Mouse (Mus musculus) adrenal gland, adult 8-10 months (tissue): ENCODE results near the gene Hormad1. TPM values are rescaled to one million over a fixed set of nuclear protein-coding genes. Genes with fewer than 3 reads are reported as not detected.
"Not testable (repeated sequence)": the region's sequence is repeated elsewhere in the genome, so short reads cannot be mapped to it uniquely, and the experiment has no call there.

Experiments used
- DNase-seq: peaks from one replicate; pipeline ENCODE4 v3.0.0; 2022
- total RNA-seq, 4 experiments: library from RNA; stranded (reverse); gene quantifications; 2 replicates each; pipeline ENCODE4 v1.2.4; 2022

Gene Hormad1
- total RNA-seq, 4 experiments from 2014 or later = not detected

GRCm38 (mm10) chr3:95569585-95569984, 10.1 kb downstream of the Hormad1 start:
- DNase-seq = no peak

GRCm38 (mm10) chr3:95587754-95588603, 28.5 kb downstream of the Hormad1 start:
- no peak for DNase-seq

- peak; percentile 97 for DNase-seq
Observed at GRCm38 (mm10) chr3:95588604-95589086, 29.2 kb downstream of the Hormad1 start, which contains the start of gene Golph3l. Golph3l (plus strand) TSS chr3:95588934.

GRCm38 (mm10) chr3:95598734-95599133, 39.3 kb downstream of the Hormad1 start:
- DNase-seq = no peak

GRCm38 (mm10) chr3:95601287-95601686, 41.8 kb downstream of the Hormad1 start:
- DNase-seq = no peak

- DNase-seq = no peak
Observed at GRCm38 (mm10) chr3:95606096-95606495, 46.6 kb downstream of the Hormad1 start.

GRCm38 (mm10) chr3:95609195-95609594, 49.7 kb downstream of the Hormad1 start:
- DNase-seq = no peak

- DNase-seq = no peak
Observed at GRCm38 (mm10) chr3:95613996-95614395, 54.5 kb downstream of the Hormad1 start.

- no peak for DNase-seq
Observed at GRCm38 (mm10) chr3:95618511-95618910, 59.0 kb downstream of the Hormad1 start.

GRCm38 (mm10) chr3:95621241-95621640, 61.8 kb downstream of the Hormad1 start:
- no peak for DNase-seq

GRCm38 (mm10) chr3:95622421-95622820, 62.9 kb downstream of the Hormad1 start:
- DNase-seq = not testable (repeated sequence)

- no peak for DNase-seq
Observed at GRCm38 (mm10) chr3:95623551-95623950, 64.1 kb downstream of the Hormad1 start.

GRCm38 (mm10) chr3:95623991-95624515, 64.6 kb downstream of the Hormad1 start:
- not testable (repeated sequence) for DNase-seq

- peak; percentile 98 for DNase-seq
Observed at GRCm38 (mm10) chr3:95624628-95625503, 65.4 kb downstream of the Hormad1 start, which contains the start of gene Ensa. Ensa (plus strand) TSS chr3:95624993.

GRCm38 (mm10) chr3:95627763-95628162, 68.3 kb downstream of the Hormad1 start:
- no peak for DNase-seq

- DNase-seq = peak; percentile 58
Observed at GRCm38 (mm10) chr3:95629755-95630154, 70.3 kb downstream of the Hormad1 start.

- no peak for DNase-seq
Observed at GRCm38 (mm10) chr3:95630856-95631255, 71.4 kb downstream of the Hormad1 start.

- DNase-seq = no peak
Observed at GRCm38 (mm10) chr3:95631304-95631703, 71.8 kb downstream of the Hormad1 start.

GRCm38 (mm10) chr3:95632648-95633588, 73.4 kb downstream of the Hormad1 start:
- no peak for DNase-seq

- no peak for DNase-seq
Observed at GRCm38 (mm10) chr3:95635636-95636035, 76.2 kb downstream of the Hormad1 start.

- no peak for DNase-seq
Observed at GRCm38 (mm10) chr3:95636072-95636471, 76.6 kb downstream of the Hormad1 start.
